Mouse (Mus musculus) heart, embryonic 16.5 days (tissue): Measurements from ENCODE around the gene Gm29776. TPM values are rescaled to one million over a fixed set of nuclear protein-coding genes. Genes with fewer than 3 reads are reported as not detected.
A peak's percentile ranks its signal among the peaks of the same experiment; 100 is the strongest.

Experiments used
- ATAC-seq: fragments of 200-750 bp; cut with Nextera tagmentation; replicated peaks from 2 replicates; pipeline ENCODE4 v1.8.0; 2017; ENCODE audit warnings: moderate number of reproducible peaks; ENCODE audit not compliant: insufficient read depth, low FRiP score; ENCODE audit errors: extremely low read depth
- H3K27ac ChIP-seq: fragments of 300-500 bp; sonication (generic); 2 replicates; pipeline ENCODE4 v1.5.1; 2014; ENCODE audit warnings: mild to moderate bottlenecking, low read length, control low read depth, moderate library complexity
- H3K27me3 ChIP-seq: fragments of 300-500 bp; sonication (generic); 2 replicates; pipeline ENCODE4 v1.6.1; 2014; ENCODE audit warnings: low read length, mixed read lengths; ENCODE audit not compliant: control insufficient read depth, insufficient read depth
- H3K36me3 ChIP-seq: fragments of 300-500 bp; sonication (generic); 2 replicates; pipeline ENCODE4 v1.6.1; 2014; ENCODE audit not compliant: control insufficient read depth, insufficient read depth
- H3K4me1 ChIP-seq: fragments of 300-500 bp; sonication (generic); 2 replicates; pipeline ENCODE4 v1.6.1; 2014; ENCODE audit warnings: low read length, mixed read lengths; ENCODE audit not compliant: control insufficient read depth, insufficient read depth
- H3K4me2 ChIP-seq: fragments of 300-500 bp; sonication (generic); 2 replicates; pipeline ENCODE4 v1.6.1; 2014; ENCODE audit warnings: low read depth, mild to moderate bottlenecking, control low read depth, low read length
- H3K4me3 ChIP-seq: fragments of 300-500 bp; sonication (generic); 2 replicates; pipeline ENCODE4 v1.5.1; 2014; ENCODE audit warnings: mild to moderate bottlenecking, control low read depth, low read length
- H3K9ac ChIP-seq: fragments of 300-500 bp; sonication (generic); 2 replicates; pipeline ENCODE4 v1.6.1; 2014; ENCODE audit warnings: low read length, control low read depth
- H3K9me3 ChIP-seq: fragments of 300-500 bp; sonication (generic); replicated peaks from 2 replicates; pipeline ENCODE4 v1.6.1; 2016; ENCODE audit warnings: low read length; ENCODE audit not compliant: control insufficient read depth
- WGBS: fragments of 180-500 bp; shearing (Covaris S2); extraction: QIAGEN DNeasy Blood & Tissue Kit; methylation state at CpG from one replicate; pipeline ENCODE4 v1.1.7; 2014; 5-methylcytosine and 5-hydroxymethylcytosine counted together
- polyA plus RNA-seq: library from polyadenylated mRNA; unstranded; fragments of >200 nt; fragmentation: Nextera tagmentation; extraction: Ambion mirVana; gene quantifications from 2 replicates; pipeline ENCODE4 v1.2.1, GENCODE M21; 2015

The Gm29776 gene
- polyA plus RNA-seq, 1 experiment from 2014 or later = 0.18 TPM

DNA sequence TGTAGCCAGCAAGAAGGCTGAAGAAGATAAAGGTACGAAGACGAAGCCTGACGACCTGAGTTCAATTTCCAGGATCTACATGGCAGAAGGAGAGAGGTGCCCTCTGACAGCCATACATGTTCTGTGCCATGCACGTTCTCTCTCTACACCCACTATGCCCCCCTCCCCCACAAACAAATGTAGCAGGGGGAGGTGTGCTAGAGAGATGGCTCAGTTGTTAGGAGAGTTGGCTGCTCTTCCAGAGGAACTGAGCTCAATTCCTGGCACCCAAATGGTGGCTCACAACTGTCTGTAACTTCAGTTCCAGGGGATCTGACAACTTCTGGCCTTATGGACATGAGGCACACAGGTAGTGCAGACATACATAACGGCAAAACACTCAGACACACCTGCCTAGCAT, 22.3 kb downstream of the Gm29776 start:
- H3K9me3 ChIP-seq = no peaks in the 10 kb centered on the region
- no peak overlapping the region for H3K27ac ChIP-seq
- H3K4me1 ChIP-seq = peaks cover 3% of the 10 kb centered on the region; the same call in 1 of the 2 replicates
- H3K9ac ChIP-seq = no peak overlapping the region
- H3K4me2 ChIP-seq = no peak overlapping the region
- H3K36me3 ChIP-seq = peaks cover 40% of the 10 kb centered on the region
- H3K27me3 ChIP-seq = no peaks in the 10 kb centered on the region
- no peak overlapping the region for H3K4me3 ChIP-seq
- 83% methylated on average over 5 of the region's 5 CpGs for WGBS
- no peak for ATAC-seq

DNA sequence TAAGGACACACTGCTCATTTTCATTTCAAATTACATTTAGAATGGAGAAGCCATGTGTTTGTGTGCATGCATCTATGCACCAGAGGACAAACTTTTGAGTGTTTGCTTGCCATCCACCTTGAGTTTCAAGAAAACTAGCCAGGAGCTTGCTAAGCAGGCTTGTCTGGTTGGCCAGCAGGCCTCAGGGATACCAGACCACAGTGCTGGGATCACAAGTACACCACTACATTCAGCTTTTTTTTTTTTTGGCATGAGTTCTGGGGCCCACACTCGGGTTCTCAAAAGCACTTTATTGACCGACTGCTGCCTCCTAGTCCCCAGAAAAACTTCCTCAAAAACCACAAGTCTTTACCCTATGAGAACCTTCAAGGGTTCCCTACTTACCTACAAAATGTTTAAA, 24.3 kb downstream of the Gm29776 start:
- ATAC-seq = no peak
- 57% methylated on average over 2 of the region's 2 CpGs for whole genome bisulfite sequencing
- no peaks in the 10 kb centered on the region for H3K9me3 ChIP-seq
- H3K27me3 ChIP-seq = no peaks in the 10 kb centered on the region
- no peak overlapping the region for H3K4me3 ChIP-seq
- no peak overlapping the region for H3K9ac ChIP-seq
- H3K36me3 ChIP-seq = peaks cover 38% of the 10 kb centered on the region
- no peak overlapping the region for H3K27ac ChIP-seq
- peaks cover 3% of the 10 kb centered on the region; the same call in 1 of the 2 replicates for H3K4me1 ChIP-seq
- no peak overlapping the region for H3K4me2 ChIP-seq

DNA sequence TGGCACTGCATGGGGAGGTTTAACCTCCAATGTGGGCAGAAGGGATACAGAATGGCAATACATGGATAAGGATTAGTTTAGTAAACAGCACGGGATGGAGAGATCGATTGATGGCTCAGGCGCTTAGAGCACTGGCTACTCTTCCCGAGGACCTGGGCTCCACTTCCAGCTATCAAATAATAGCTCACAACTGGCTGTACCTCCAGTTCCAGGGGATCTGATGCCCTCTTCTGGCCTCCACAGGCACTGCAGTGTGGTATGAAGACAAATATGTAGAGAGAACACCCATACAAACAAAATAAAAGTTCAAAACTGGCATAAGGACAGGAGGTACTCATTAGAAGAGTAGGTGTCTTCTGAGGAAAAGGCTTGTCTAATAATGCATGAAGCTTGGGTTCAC, 29.3 kb downstream of the Gm29776 start:
- H3K27ac ChIP-seq = no peak overlapping the region
- no peaks in the 10 kb centered on the region for H3K27me3 ChIP-seq
- WGBS = 80% methylated on average over 4 of the region's 4 CpGs
- no peak for ATAC-seq
- no peak overlapping the region for H3K9ac ChIP-seq
- no peak overlapping the region for H3K4me3 ChIP-seq
- H3K4me1 ChIP-seq = no peaks in the 10 kb centered on the region
- H3K4me2 ChIP-seq = no peak overlapping the region
- H3K36me3 ChIP-seq = peaks cover 48% of the 10 kb centered on the region
- H3K9me3 ChIP-seq = no peaks in the 10 kb centered on the region

DNA sequence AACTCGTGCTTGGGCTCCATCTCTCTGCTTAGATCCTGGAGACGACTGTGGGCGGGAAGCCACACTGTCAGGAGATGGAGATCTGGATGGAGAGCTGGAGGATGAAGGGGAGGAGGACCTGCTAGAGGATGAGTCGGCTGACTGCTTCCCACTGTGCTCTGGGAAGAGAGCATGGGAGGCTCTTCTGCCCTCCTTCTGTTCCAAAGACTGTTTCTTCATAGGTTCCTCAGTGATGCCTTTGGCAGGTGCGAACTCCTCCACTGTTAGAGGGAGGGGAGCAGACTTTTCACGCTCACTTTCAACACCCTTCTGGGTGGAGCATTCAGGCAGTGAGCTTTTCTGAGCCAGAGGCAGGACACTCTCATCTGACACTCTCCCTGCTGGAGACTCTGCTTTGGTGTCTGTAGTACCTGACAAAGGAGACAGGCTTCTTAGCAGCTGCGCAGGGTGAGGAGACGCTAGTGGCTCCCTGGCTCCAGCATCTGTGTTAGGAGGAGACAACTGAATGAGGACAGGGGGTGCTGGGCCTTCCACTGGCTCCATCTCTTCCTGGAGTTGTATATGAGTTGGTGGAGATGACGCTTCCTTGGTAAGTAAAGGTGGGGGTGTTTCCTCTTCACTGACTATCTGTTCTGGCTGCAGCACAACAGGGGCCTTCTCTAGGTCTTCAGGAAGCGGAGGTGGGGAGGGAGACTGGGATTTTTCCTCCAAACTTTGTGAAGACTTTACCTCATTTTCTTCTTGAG, 34.0 kb downstream of the Gm29776 start:
- ATAC-seq = no peak

DNA sequence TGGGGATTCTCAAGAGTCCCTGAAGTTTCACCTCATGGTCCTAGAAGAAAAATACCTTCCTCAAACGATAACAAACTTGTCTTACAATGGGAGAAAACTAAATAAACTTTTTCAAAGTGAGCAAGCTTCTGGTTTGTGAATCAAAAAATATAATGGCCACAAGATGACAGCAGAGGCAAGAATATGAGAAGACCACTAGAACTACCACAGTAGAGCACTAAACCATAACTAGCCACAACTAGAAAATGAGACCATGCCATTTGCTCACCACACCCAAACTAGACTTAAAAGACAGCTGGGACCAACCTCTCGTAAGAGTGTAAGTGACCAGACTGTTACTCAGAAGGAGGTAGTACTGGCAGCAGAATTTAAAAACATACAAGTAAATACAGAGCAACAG, 38.6 kb downstream of the Gm29776 start:
- H3K36me3 ChIP-seq = peaks cover 62% of the 10 kb centered on the region
- no peaks in the 10 kb centered on the region for H3K27me3 ChIP-seq
- H3K27ac ChIP-seq = no peak overlapping the region
- no peak for ATAC-seq
- no peak overlapping the region for H3K9ac ChIP-seq
- no peak overlapping the region for H3K4me3 ChIP-seq
- H3K9me3 ChIP-seq = no peaks in the 10 kb centered on the region
- WGBS = 89% methylated on average over 2 of the region's 2 CpGs
- H3K4me2 ChIP-seq = no peak overlapping the region
- H3K4me1 ChIP-seq = no peaks in the 10 kb centered on the region

More for the DNA sequence above, 34.0 kb downstream of the Gm29776 start:
- WGBS = 86% methylated on average over 10 of the region's 10 CpGs
- Histone ChIP-seq H3K9me3 (no peaks in the 10 kb centered on the region), H3K36me3 (peaks cover 76% of the 10 kb centered on the region), H3K9ac (no peak overlapping the region), H3K27me3 (no peaks in the 10 kb centered on the region), H3K4me1 (no peaks in the 10 kb centered on the region), H3K4me2 (no peak overlapping the region), H3K27ac (no peak overlapping the region), H3K4me3 (no peak overlapping the region)

DNA sequence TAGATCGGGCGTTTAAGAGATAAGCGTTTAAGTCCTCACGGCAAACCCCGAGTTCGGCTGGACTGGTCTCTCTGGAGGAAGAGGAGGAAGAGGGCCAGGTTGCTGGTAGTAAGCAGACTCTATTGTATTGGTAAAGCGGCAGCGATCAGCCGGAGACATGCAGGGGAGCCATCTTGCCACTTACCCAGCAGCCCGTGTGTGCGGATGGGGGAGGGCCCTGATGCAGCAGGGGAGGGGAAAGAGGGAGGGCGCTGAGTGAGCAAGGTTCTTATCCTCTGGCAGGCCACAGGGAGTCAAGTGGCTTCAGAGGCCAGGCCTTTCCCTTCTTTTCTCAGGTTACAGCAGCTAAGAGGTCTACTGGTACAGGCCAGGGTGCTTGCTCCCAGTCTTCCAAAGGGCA, 45.1 kb downstream of the Gm29776 start:
- WGBS = 0% methylated on average over 12 of the region's 12 CpGs
- Histone ChIP-seq H3K4me2 (peak overlapping the region; percentile 73), H3K9me3 (no peaks in the 10 kb centered on the region), H3K36me3 (peaks cover 43% of the 10 kb centered on the region), H3K4me3 (peak overlapping the region; percentile 63), H3K4me1 (peaks cover 22% of the 10 kb centered on the region), H3K9ac (peak overlapping the region; percentile 73), H3K27me3 (no peaks in the 10 kb centered on the region), H3K27ac (peak overlapping the region; percentile 50)
- ATAC-seq = peak; percentile 91

DNA sequence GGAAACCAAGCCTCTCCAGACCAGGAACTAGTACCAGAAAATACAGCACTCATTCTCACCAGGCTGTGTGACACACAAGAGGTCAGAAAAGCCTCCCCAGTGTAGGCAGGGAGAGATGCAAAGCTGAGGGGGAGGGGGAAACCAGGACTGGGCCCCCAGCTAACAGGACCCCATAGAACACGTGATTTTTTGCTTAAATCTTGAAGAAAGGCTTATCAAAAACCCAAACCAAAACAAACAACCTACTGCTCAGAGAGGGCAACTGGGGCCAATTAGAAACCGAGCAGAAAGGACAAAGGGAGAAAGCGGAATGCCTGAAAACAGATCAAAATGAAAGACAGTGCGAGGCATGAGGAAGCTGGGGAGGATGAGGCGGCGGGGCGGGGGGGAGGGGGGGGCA, 45.8 kb downstream of the Gm29776 start:
- no peak for ATAC-seq
- Histone ChIP-seq H3K9ac (peak overlapping the region; percentile 73), H3K36me3 (peaks cover 48% of the 10 kb centered on the region), H3K27me3 (no peaks in the 10 kb centered on the region), H3K27ac (peak overlapping the region; percentile 50), H3K9me3 (no peaks in the 10 kb centered on the region), H3K4me1 (peaks cover 22% of the 10 kb centered on the region), H3K4me2 (peak overlapping the region; percentile 73), H3K4me3 (peak overlapping the region; percentile 63)
- 3% methylated on average over 7 of the region's 7 CpGs for WGBS

DNA sequence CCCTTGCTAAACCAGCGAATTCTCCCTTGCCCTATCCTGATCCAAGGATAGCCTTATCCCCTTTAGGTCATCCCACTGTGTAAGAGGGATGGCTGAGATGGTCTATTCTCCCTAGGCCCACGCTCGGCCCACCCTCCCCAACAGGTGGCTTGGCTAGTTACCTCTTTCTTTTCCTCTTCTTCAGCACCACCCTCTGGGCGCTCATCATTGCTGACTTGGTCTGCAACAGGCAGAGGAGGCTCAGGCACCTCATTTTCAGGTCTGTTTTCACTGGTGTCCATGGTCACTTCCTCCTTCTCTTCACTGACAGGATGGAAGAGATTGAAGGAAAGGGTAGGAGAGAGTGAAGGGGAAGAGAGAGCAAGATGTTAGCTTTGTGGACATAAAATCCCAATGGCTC, 47.1 kb downstream of the Gm29776 start:
- peaks cover 22% of the 10 kb centered on the region for H3K4me1 ChIP-seq
- H3K27me3 ChIP-seq = no peaks in the 10 kb centered on the region
- H3K4me2 ChIP-seq = no peak overlapping the region
- ATAC-seq = no peak
- no peaks in the 10 kb centered on the region for H3K9me3 ChIP-seq
- 0 out of 2 replicates have a peak overlapping the region, but pooled peaks have one; percentile 15 for H3K27ac ChIP-seq
- WGBS = 72% methylated on average over 4 of the region's 4 CpGs
- H3K9ac ChIP-seq = no peak overlapping the region
- peaks cover 49% of the 10 kb centered on the region for H3K36me3 ChIP-seq
- H3K4me3 ChIP-seq = no peak overlapping the region

DNA sequence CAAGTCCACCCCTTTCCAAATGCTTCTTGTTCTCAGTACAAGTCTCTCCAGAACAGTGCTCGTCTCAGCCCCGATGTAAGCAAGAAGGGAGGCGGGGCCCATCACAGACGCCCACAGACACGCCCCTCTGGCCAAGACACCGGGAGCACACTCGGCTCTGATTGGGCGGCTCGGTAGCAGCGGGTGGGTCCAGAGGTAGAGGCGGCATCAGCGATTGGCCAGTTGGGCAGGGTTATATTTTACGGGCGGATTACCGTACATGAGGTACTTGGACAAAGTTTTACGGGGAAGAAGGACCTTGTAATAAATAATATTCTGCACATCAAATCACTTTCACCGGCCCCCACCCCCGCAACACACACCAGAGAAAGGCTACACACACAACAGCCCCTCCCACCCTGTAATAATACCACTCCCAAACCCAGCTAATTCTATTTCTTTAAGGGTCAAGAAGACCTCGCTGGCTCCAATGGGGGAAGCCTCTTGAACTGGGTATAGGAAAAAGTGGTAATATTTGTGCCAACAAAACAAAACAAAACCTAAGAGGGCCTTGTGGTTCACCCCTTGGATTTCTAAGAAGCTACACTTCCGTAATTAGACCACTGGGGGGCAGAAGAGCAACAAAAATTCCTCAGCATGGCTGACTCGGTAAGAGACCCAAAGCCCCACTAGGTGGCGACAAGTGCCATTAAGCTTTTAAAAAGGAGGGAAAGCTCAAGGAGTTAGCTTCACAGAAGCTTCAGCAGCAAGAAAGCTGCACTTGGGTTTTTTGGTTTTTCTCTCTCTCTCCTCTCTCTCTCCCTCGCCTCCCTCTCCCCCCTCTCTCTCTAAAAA, 47.8 kb downstream of the Gm29776 start:
- 60% methylated on average over 23 of the region's 23 CpGs for WGBS
- peaks cover 53% of the 10 kb centered on the region for H3K36me3 ChIP-seq
- H3K27me3 ChIP-seq = no peaks in the 10 kb centered on the region
- H3K27ac ChIP-seq = 0 out of 2 replicates have a peak overlapping the region, but pooled peaks have one; percentile 15
- no peak overlapping the region for H3K4me3 ChIP-seq
- H3K4me2 ChIP-seq = no peak overlapping the region
- no peaks in the 10 kb centered on the region for H3K9me3 ChIP-seq
- no peak overlapping the region for H3K9ac ChIP-seq
- peaks cover 22% of the 10 kb centered on the region for H3K4me1 ChIP-seq
- ATAC-seq = 0 out of 2 replicates have a peak, but pooled peaks have one; percentile 7
